Mouse (Mus musculus): ENCODE measurements around the gene Jpt2.
"Not testable (repeated sequence)": the region's sequence is repeated elsewhere in the genome, so short reads cannot be mapped to it uniquely, and the experiment has no call there.

The Jpt2 gene

GRCm38 (mm10) chr17:24960135-24960851, at the start of gene Jpt2:
TSS of gene Jpt2 (minus strand) at chr17:24960689.
- DNase-seq (ENCODE audit: low read depth, low spot score) = peak; percentile 95

- no peak for DNase-seq (ENCODE audit: low read depth, low spot score)
Observed at GRCm38 (mm10) chr17:25007480-25007879, 47.0 kb upstream of the Jpt2 start.

GRCm38 (mm10) chr17:25005102-25005501, 44.6 kb upstream of the Jpt2 start:
- no peak for DNase-seq (ENCODE audit: low read depth, low spot score)

GRCm38 (mm10) chr17:24994721-24995120, 34.2 kb upstream of the Jpt2 start:
- no peak for DNase-seq (ENCODE audit: low read depth, low spot score)

- no peak for DNase-seq (ENCODE audit: low read depth, low spot score)
Observed at GRCm38 (mm10) chr17:24987221-24987620, 26.7 kb upstream of the Jpt2 start.

- no peak for DNase-seq (ENCODE audit: low read depth, low spot score)
Observed at GRCm38 (mm10) chr17:24960852-24961715, 595 bp upstream of the Jpt2 start.

GRCm38 (mm10) chr17:24959371-24959770, 1.1 kb downstream of the Jpt2 start:
- no peak for DNase-seq (ENCODE audit: low read depth, low spot score)

- no peak for DNase-seq (ENCODE audit: low read depth, low spot score)
Observed at GRCm38 (mm10) chr17:24953291-24953690, 7.2 kb downstream of the Jpt2 start.

GRCm38 (mm10) chr17:24950671-24951070, 9.8 kb downstream of the Jpt2 start:
- DNase-seq (ENCODE audit: low read depth, low spot score) = no peak

- no peak for DNase-seq (ENCODE audit: low read depth, low spot score)
Observed at GRCm38 (mm10) chr17:24948204-24948603, 12.3 kb downstream of the Jpt2 start.

- DNase-seq (ENCODE audit: low read depth, low spot score) = not testable (repeated sequence)
Observed at GRCm38 (mm10) chr17:24943589-24943988, 16.9 kb downstream of the Jpt2 start.

GRCm38 (mm10) chr17:24943036-24943435, 17.5 kb downstream of the Jpt2 start:
- no peak for DNase-seq (ENCODE audit: low read depth, low spot score)

- not testable (repeated sequence) for DNase-seq (ENCODE audit: low read depth, low spot score)
Observed at GRCm38 (mm10) chr17:24942453-24942852, 18.0 kb downstream of the Jpt2 start.

GRCm38 (mm10) chr17:24937266-24937665, 23.2 kb downstream of the Jpt2 start:
- DNase-seq (ENCODE audit: low read depth, low spot score) = no peak

GRCm38 (mm10) chr17:24936259-24937237, 23.9 kb downstream of the Jpt2 start, which contains the start of gene Mapk8ip3:
TSS of gene Mapk8ip3 (minus strand) at chr17:24936977.
- DNase-seq (ENCODE audit: low read depth, low spot score) = peak; percentile 84

- no peak for DNase-seq (ENCODE audit: low read depth, low spot score)
Observed at GRCm38 (mm10) chr17:24935666-24936065, 24.8 kb downstream of the Jpt2 start.

GRCm38 (mm10) chr17:24934926-24935325, 25.6 kb downstream of the Jpt2 start:
- DNase-seq (ENCODE audit: low read depth, low spot score) = no peak

GRCm38 (mm10) chr17:24933163-24933562, 27.3 kb downstream of the Jpt2 start:
- no peak for DNase-seq (ENCODE audit: low read depth, low spot score)

- no peak for DNase-seq (ENCODE audit: low read depth, low spot score)
Observed at GRCm38 (mm10) chr17:24932431-24932830, 28.1 kb downstream of the Jpt2 start.

- DNase-seq (ENCODE audit: low read depth, low spot score) = no peak
Observed at GRCm38 (mm10) chr17:24929506-24929905, 31.0 kb downstream of the Jpt2 start.

- no peak for DNase-seq (ENCODE audit: low read depth, low spot score)
Observed at GRCm38 (mm10) chr17:24923246-24923645, 37.2 kb downstream of the Jpt2 start.

Measured in brain, embryonic 18.5 days (tissue).